Mouse (Mus musculus) ES-E14 (cell line): Measurements from ENCODE around the gene Popdc2.

Source experiments
- CHD2 ChIP-seq: IDR thresholded peaks from 2 replicates; pipeline ENCODE4 v1.6.1; 2014; ENCODE audit warnings: mild to moderate bottlenecking, low read depth, low read length, inconsistent platforms
- HCFC1 ChIP-seq: IDR thresholded peaks from 2 replicates; pipeline ENCODE4 v1.6.1; 2012; ENCODE audit warnings: low read length, inconsistent platforms, borderline replicate concordance; ENCODE audit not compliant: insufficient read depth
- MAFK ChIP-seq: IDR thresholded peaks from 2 replicates; pipeline ENCODE4 v1.6.1; 2014; ENCODE audit warnings: mild to moderate bottlenecking, low read depth, low read length, inconsistent platforms; ENCODE audit not compliant: insufficient read depth
- ZC3H11A ChIP-seq: IDR thresholded peaks from 2 replicates; pipeline ENCODE4 v1.6.1; 2012; ENCODE audit warnings: low read depth, mild to moderate bottlenecking, inconsistent platforms, low read length, borderline replicate concordance
- ZNF384 ChIP-seq: IDR thresholded peaks from 2 replicates; pipeline ENCODE4 v1.6.1; 2012; ENCODE audit warnings: low read depth, low read length, inconsistent platforms

- TF ChIP-seq ZNF384 (no peak), CHD2 (no peak), HCFC1 (no peak), ZC3H11A (no peak), MAFK (no peak)
Observed at GRCm38 (mm10) chr16:38352851-38353250, 9.2 kb upstream of the Popdc2 start.
